Mouse (Mus musculus) liver, embryonic 14.5 days (tissue): Measurements from ENCODE around the gene Apbb2.
A peak's percentile ranks its signal among the peaks of the same experiment; 100 is the strongest.

Source experiments
- CTCF ChIP-seq: IDR thresholded peaks from 2 replicates; pipeline ENCODE4 v1.5.1; 2016; ENCODE audit warnings: antibody characterized with exemption, low read depth, control low read depth
- EP300 ChIP-seq: IDR thresholded peaks from 2 replicates; pipeline ENCODE4 v1.6.1; 2016; ENCODE audit warnings: antibody characterized with exemption, low read depth

GRCm38 (mm10) chr5:66602287-66602820 is 16.2 kb downstream of the Apbb2 start:
- TF ChIP-seq EP300 (no peak), CTCF (0 out of 2 replicates have a peak, but pooled peaks have one; percentile 3)
